Mouse (Mus musculus) spleen, adult 10 weeks (tissue): ENCODE measurements around the gene Nup85. TPM values are rescaled to one million over a fixed set of nuclear protein-coding genes. Genes with fewer than 3 reads are reported as not detected.

Experiments used
- polyA plus RNA-seq: library from polyadenylated mRNA; stranded (reverse); fragments of 350-450 nt; fragmentation: Illumina TruSeq; extraction: RNeasy Lipid Tissue Mini Kit (QIAGEN cat#74804); gene quantifications from one replicate; pipeline ENCODE4 v1.2.3, GENCODE M21; 2015; ENCODE audit warnings: low replicate concordance; ENCODE audit not compliant: insufficient read depth

The Nup85 gene
- polyA plus RNA-seq = 89.0 TPM

DNA sequence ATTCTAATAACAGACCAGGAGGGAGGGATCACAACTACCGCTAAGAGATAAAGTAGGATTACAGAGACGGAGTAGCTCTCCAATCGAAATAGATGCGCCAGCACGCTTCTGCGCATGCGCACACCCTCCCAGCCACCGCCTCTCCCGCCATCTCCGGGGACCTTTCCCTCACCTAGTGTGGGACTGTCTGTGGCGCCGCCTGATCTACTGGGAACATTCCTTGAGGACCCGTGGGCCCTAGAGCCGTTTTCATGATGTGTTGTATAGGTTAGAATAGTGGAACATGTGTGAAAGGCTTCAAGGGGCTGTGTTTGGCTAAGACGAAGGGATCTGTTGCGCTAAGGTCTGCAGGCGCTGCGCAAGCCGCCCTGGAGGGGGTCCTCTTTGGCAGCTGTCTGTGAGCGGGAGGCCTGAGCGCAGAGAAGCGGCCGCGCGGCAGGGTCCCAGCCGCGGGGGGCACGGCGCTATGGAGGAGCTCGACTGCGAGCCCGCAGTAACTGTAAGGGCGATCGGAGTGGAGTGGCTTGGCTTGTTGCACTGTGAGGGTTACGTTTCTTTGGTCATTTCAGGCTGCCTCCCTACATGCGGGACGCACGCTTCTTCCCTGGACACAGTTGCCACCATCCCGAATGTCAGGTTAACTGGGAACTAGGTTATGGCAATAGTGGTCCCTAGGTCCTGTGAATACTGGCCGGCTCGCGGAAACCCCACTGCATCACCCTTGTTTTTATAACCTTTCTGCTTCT lies at the start of gene Nup85:
Gene Nup85 (plus strand): TSS at position 371 of the 746 bp plus-strand sequence.

DNA sequence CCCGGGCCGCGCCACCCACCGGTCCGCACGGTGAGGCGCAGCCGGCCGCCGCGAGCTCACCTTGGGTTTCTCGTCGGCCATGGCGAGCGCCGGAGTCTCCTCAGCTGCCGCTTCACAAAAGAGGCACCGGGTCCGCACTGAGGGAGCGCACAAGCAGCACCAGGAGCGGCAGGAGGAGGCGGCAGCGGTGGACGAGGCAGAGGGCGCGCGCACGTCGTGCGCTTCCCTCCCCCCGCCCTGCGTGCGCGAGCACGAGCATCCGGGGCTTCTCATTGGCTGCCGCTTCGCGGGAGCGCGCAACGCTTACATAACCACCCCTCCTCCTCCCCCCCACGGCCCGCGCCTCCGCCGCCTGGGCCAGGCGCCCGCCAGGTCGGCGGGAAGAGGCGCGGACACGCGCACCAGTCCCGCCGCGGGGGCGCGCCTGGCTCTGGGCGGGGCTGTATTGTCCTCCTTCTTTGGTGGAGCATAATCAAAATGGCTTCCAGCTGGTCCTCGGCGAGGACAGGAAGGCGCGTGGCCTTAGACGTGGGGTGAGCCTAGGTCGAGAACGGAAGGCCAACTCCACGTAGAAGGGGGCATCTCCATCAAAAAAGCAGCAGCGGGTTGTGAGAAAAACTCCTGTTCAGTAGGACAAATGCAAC lies 28.1 kb upstream of the Nup85 start, which contains the start of gene Sumo2:
Gene Sumo2 (minus strand): TSS at position 239 of the 644 bp plus-strand sequence.

DNA sequence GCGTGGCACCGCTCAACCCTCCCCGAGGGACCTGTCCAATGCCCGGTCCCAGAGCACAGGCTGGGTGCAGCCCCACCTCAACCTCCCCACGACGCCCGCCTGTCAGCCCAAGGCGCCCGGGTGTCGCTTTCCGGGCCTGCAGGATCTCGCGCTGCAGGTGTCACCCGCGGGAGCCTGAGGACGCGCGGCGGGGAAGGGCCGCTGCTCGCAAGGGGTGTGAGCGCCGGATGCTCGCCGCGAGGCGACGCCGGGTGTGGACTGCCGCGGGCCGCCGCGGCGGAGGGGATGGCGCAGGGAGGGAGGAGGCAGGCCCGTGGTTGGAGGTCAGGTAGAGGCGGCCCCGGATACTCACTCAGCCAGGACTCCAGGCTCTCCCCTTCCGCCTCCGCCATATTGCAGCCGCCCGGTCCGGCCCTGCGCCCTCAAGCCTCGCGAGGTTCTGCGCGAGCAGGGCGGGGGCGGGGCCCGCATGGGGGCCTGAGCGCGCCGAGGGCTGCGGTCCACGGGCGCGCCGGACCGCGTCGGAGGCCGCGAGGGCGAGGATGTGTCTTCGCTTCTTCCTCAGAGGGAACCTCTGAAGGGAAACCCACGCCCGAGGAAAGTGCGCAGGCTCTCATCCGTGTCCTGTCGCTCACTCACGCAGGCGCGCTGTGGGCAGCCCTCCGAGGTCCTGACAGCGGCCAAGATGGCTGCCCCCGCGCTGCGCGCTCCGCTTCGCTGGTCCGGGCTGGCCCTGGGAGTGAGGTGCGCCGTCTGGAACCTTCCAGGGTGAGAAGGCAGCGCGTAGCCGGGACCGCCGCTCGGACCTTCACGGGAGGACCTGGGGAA lies 39.5 kb downstream of the Nup85 start, which contains the start of the genes Mrps7 and Gga3:
Gene Mrps7 (plus strand): TSS at position 450 of the 828 bp plus-strand sequence.
Gene Gga3 (minus strand): TSS at position 576 of the 828 bp plus-strand sequence.

DNA sequence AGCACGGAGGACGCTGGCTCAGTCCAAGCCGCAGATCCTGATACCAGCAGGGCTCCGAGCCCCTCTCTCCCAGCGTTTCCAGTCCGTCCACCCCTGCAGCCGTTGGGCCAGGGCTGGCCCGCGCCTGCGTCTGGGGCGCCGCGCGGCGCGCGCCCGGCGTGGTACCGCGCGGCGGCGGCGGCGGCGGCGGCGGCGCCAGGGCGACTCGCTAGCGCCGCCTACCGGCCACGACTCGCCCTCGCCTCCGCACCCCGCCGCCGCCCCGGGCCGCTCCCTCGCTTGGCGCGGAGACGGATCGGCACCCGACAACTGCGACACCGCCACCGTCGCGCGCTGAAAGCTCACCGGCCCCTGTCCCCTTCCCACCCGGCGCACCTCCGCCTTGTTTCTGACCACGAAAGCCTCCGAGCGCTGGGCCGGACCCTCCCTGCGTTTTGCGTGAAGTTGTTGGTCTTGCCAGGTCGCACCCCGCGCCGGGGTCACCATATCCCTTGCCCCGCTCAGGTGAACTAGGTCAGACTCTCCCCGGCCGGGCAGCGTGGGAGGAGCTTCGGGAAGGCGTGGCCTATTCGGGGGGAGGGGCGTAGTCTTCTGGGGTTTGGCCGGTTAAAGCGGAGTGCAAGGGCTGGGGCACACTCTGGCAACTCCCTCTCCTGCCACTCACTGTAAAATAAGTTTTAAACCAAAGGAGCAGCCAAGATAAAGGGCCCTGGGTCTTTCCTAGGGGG lies 48.3 kb downstream of the Nup85 start, which contains the start of gene Mif4gd:
Gene Mif4gd (minus strand): TSS at position 560 of the 728 bp plus-strand sequence.

DNA sequence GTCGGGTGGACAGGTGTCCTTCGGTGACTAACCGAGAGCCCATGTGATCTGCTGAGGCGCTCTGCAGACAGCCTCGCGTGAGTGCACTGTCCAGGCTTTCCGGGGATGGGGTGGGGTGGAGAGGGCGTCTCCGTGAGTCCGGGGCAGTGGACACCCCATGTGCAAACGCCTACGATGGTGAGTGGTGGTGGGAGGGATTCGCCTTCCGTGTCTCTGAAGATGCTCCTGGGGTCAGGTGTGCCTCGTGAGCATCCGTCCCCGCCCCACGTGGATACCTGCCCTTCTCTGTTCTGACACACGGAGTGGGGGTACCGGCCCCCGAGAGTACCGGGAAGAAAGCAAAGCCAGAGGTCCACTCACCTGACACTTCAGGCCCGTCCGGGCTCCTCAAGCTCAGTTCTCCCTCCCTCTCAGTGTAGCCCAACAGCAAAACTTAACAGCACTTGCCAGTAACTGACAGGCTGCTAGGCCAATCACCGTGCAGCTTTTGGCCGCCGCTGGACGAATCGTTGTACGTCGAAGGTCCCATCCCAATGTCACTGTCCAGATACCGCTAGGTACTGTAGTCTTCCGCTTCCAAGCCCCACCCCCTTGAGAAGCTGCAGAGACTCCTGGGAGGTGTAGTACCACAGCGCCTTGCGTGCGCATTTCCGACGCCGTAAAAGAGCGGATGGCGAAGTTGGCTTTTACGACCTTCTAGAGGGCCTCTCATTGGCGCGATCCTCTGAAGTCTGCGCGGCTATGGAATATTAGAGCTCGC lies 63.7 kb downstream of the Nup85 start, which contains the start of gene Slc25a19:
Gene Slc25a19 (minus strand): TSS at position 591 of the 760 bp plus-strand sequence.

Other genes starting within 250 kb of the Nup85 start
- 1.3 TPM for gene Ush1g, start 242.4 kb upstream of the Nup85 start, polyA plus RNA-seq
- gene Otop3, start 229.7 kb upstream of the Nup85 start, polyA plus RNA-seq = not detected
- 6.4 TPM for gene Hid1, start 196.7 kb upstream of the Nup85 start, polyA plus RNA-seq
- gene Cdr2l, start 182.5 kb upstream of the Nup85 start, polyA plus RNA-seq = 3.0 TPM
- gene Mrpl58, start 160.7 kb upstream of the Nup85 start, polyA plus RNA-seq = 64.5 TPM
- 558 TPM for gene Atp5h, start 144.5 kb upstream of the Nup85 start, polyA plus RNA-seq
- gene Kctd2, start 144.3 kb upstream of the Nup85 start, polyA plus RNA-seq = 34.0 TPM
- not detected for gene Trim80, start 123.9 kb upstream of the Nup85 start, polyA plus RNA-seq
- 6.9 TPM for gene Slc16a5, start 102.0 kb upstream of the Nup85 start, polyA plus RNA-seq
- 16.0 TPM for gene Armc7, start 88.8 kb upstream of the Nup85 start, polyA plus RNA-seq
- 60.8 TPM for gene Nt5c, start 72.6 kb upstream of the Nup85 start, polyA plus RNA-seq
- 133 TPM for gene Jpt1, start 50.0 kb upstream of the Nup85 start, polyA plus RNA-seq
- 663 TPM for gene Sumo2, start 28.2 kb upstream of the Nup85 start, polyA plus RNA-seq
- gene Mrps7, start 39.5 kb downstream of the Nup85 start, polyA plus RNA-seq = 23.8 TPM
- gene Gga3, start 39.6 kb downstream of the Nup85 start, polyA plus RNA-seq = 52.1 TPM
- 145 TPM for gene Mif4gd, start 48.5 kb downstream of the Nup85 start, polyA plus RNA-seq
- gene Slc25a19, start 63.9 kb downstream of the Nup85 start, polyA plus RNA-seq = 58.5 TPM
- gene Grb2, start 144.2 kb downstream of the Nup85 start, polyA plus RNA-seq = 264 TPM
- 7.2 TPM for gene Tmem94, start 201.0 kb downstream of the Nup85 start, polyA plus RNA-seq
- gene Caskin2, start 249.2 kb downstream of the Nup85 start, polyA plus RNA-seq = 3.5 TPM